Mouse (Mus musculus) erythroblast, embryonic 14.5 days (primary cell): ENCODE data around the gene Reep1.

Source experiments
- GATA1 ChIP-seq: IDR thresholded peaks from 2 replicates; pipeline ENCODE4 v1.6.1; 2012; ENCODE audit warnings: low read length, inconsistent platforms, mixed read lengths
- TAL1 ChIP-seq: IDR thresholded peaks from 3 replicates; pipeline ENCODE4 v1.6.1; 2012; ENCODE audit warnings: low read length, inconsistent platforms, mixed read lengths

GRCm38 (mm10) chr6:71707511-71708501, at the start of gene Reep1:
- TF ChIP-seq GATA1 = no peak
- TF ChIP-seq TAL1 = no peak
